Mouse (Mus musculus) midbrain, embryonic 13.5 days (tissue): ENCODE data around the gene Arrdc1. TPM values are rescaled to one million over a fixed set of nuclear protein-coding genes. Genes with fewer than 3 reads are reported as not detected.

ENCODE experiments used
- ATAC-seq: fragments of 200-750 bp; cut with Nextera tagmentation; 2 replicates; pipeline ENCODE4 v1.8.0; 2017; ENCODE audit warnings: mild to moderate bottlenecking, moderate TSS enrichment, moderate library complexity
- H3K27ac ChIP-seq: fragments of 300-500 bp; sonication (generic); 2 replicates; pipeline ENCODE4 v1.5.1; 2015; ENCODE audit warnings: inconsistent platforms, mild to moderate bottlenecking, moderate library complexity
- H3K27me3 ChIP-seq: fragments of 300-500 bp; sonication (generic); 2 replicates; pipeline ENCODE4 v1.6.1; 2015; ENCODE audit warnings: mild to moderate bottlenecking, inconsistent platforms
- H3K36me3 ChIP-seq: fragments of 300-500 bp; sonication (generic); 2 replicates; pipeline ENCODE4 v1.6.1; 2015; ENCODE audit warnings: mild to moderate bottlenecking, inconsistent platforms
- H3K4me1 ChIP-seq: fragments of 300-500 bp; sonication (generic); replicated peaks from 2 replicates; pipeline ENCODE4 v1.6.1; 2015; ENCODE audit warnings: inconsistent platforms
- H3K4me2 ChIP-seq: fragments of 300-500 bp; sonication (generic); replicated peaks from 2 replicates; pipeline ENCODE4 v1.6.1; 2015; ENCODE audit warnings: moderate library complexity, mild to moderate bottlenecking, inconsistent platforms
- H3K4me3 ChIP-seq: fragments of 300-500 bp; sonication (generic); replicated peaks from 2 replicates; pipeline ENCODE4 v1.5.1; 2015; ENCODE audit warnings: mild to moderate bottlenecking, inconsistent platforms
- H3K9ac ChIP-seq: fragments of 300-500 bp; sonication (generic); replicated peaks from 2 replicates; pipeline ENCODE4 v1.6.1; 2015; ENCODE audit warnings: mild to moderate bottlenecking, inconsistent platforms
- H3K9me3 ChIP-seq: fragments of 300-500 bp; sonication (generic); 2 replicates; pipeline ENCODE4 v1.6.1; 2016; ENCODE audit warnings: mild to moderate bottlenecking, inconsistent platforms
- WGBS: fragments of 180-500 bp; shearing (Covaris S2); methylation state at CpG from one replicate; pipeline ENCODE4 v1.1.7; 2015; 5-methylcytosine and 5-hydroxymethylcytosine counted together
- microRNA-seq: library from miRNA; unstranded; fragments of <30 nt; microRNA quantifications from one replicate; pipeline ENCODE4, GENCODE M21; 2016
- polyA plus RNA-seq: library from polyadenylated mRNA; unstranded; fragments of >200 nt; fragmentation: Nextera tagmentation; extraction: Ambion mirVana; gene quantifications from 2 replicates; pipeline ENCODE4 v1.2.1, GENCODE M21; 2015

Arrdc1 gene
- polyA plus RNA-seq, 1 experiment from 2014 or later, result 19.7 TPM

GRCm38 (mm10) chr2:24894211-24894610 is 40.8 kb downstream of the Arrdc1 start:
- Histone ChIP-seq H3K9ac (no peak overlapping the region), H3K4me2 (no peak overlapping the region), H3K9me3 (no peaks in the 10 kb centered on the region), H3K27ac (no peak overlapping the region), H3K4me1 (no peaks in the 10 kb centered on the region; the same call in none of the 2 replicates), H3K27me3 (no peaks in the 10 kb centered on the region), H3K4me3 (no peak overlapping the region), H3K36me3 (no peaks in the 10 kb centered on the region)
- no peak for ATAC-seq
- 86% methylated on average over 1 of the region's 1 CpGs for WGBS

- Histone ChIP-seq H3K4me1 (no peaks in the 10 kb centered on the region; the same call in none of the 2 replicates), H3K27ac (no peak overlapping the region), H3K4me3 (no peak overlapping the region), H3K36me3 (no peaks in the 10 kb centered on the region), H3K27me3 (no peaks in the 10 kb centered on the region), H3K9me3 (no peaks in the 10 kb centered on the region), H3K9ac (no peak overlapping the region), H3K4me2 (no peak overlapping the region)
- ATAC-seq, result no peak
- 93% methylated on average over 5 of the region's 5 CpGs for WGBS
Measured at GRCm38 (mm10) chr2:24892318-24892717, 42.7 kb downstream of the Arrdc1 start.

- H3K27me3 ChIP-seq, result no peaks in the 10 kb centered on the region
- no peak for ATAC-seq
- H3K9ac ChIP-seq, result no peak overlapping the region
- H3K27ac ChIP-seq, result no peak overlapping the region
- H3K36me3 ChIP-seq, result peaks cover 9% of the 10 kb centered on the region
- H3K4me2 ChIP-seq, result no peak overlapping the region
- no peak overlapping the region for H3K4me3 ChIP-seq
- 78% methylated on average over 6 of the region's 6 CpGs for WGBS
- H3K4me1 ChIP-seq, result no peaks in the 10 kb centered on the region; the same call in none of the 2 replicates
- no peaks in the 10 kb centered on the region for H3K9me3 ChIP-seq
Measured at GRCm38 (mm10) chr2:24890541-24891447, 44.3 kb downstream of the Arrdc1 start.

GRCm38 (mm10) chr2:24888895-24889294 is 46.2 kb downstream of the Arrdc1 start:
- WGBS, result 89% methylated on average over 5 of the region's 5 CpGs

GRCm38 (mm10) chr2:24880686-24881085 is 54.4 kb downstream of the Arrdc1 start:
- no peak overlapping the region for H3K9ac ChIP-seq
- H3K27me3 ChIP-seq, result no peaks in the 10 kb centered on the region
- H3K4me3 ChIP-seq, result no peak overlapping the region
- H3K27ac ChIP-seq, result no peak overlapping the region
- H3K4me1 ChIP-seq, result no peaks in the 10 kb centered on the region
- 96% methylated on average over 2 of the region's 2 CpGs for WGBS
- no peak overlapping the region for H3K4me2 ChIP-seq
- H3K36me3 ChIP-seq, result peaks cover 49% of the 10 kb centered on the region
- ATAC-seq, result no peak
- no peaks in the 10 kb centered on the region for H3K9me3 ChIP-seq

More at GRCm38 (mm10) chr2:24888895-24889294, 46.2 kb downstream of the Arrdc1 start:
- H3K27me3 ChIP-seq, result no peaks in the 10 kb centered on the region
- H3K36me3 ChIP-seq, result peaks cover 18% of the 10 kb centered on the region
- H3K27ac ChIP-seq, result no peak overlapping the region
- H3K9me3 ChIP-seq, result no peaks in the 10 kb centered on the region
- H3K4me1 ChIP-seq, result no peaks in the 10 kb centered on the region; the same call in 1 of the 2 replicates
- H3K9ac ChIP-seq, result no peak overlapping the region
- no peak for ATAC-seq
- no peak overlapping the region for H3K4me3 ChIP-seq
- no peak overlapping the region for H3K4me2 ChIP-seq

Small RNA genes lying within 50 kb of the gene (microRNA-seq; reads per million reads assigned to microRNA genes)
- gene Gm22875, result not detected

Other genes with a start within 250 kb of the Arrdc1 start
- gene Cacna1b, start 172.1 kb downstream of the Arrdc1 start, polyA plus RNA-seq, result 8.1 and 8.7 TPM in 2 replicates
- gene Ehmt1, start 15.6 kb downstream of the Arrdc1 start, polyA plus RNA-seq, result 139 and 146 TPM in 2 replicates
- gene Zmynd19, start 14.5 kb upstream of the Arrdc1 start, polyA plus RNA-seq, result 12.3 and 20.4 TPM in 2 replicates
- gene Dph7, start 27.1 kb upstream of the Arrdc1 start, polyA plus RNA-seq, result 36.3 and 41.8 TPM in 2 replicates
- 162 and 172 TPM in 2 replicates for gene Mrpl41, start 39.8 kb upstream of the Arrdc1 start, polyA plus RNA-seq
- 3.3 and 4.2 TPM in 2 replicates for gene Pnpla7, start 40.8 kb upstream of the Arrdc1 start, polyA plus RNA-seq
- 110 and 115 TPM in 2 replicates for gene Nsmf, start 119.1 kb upstream of the Arrdc1 start, polyA plus RNA-seq
- not detected in 2 replicates for gene Entpd8, start 145.1 kb upstream of the Arrdc1 start, polyA plus RNA-seq
- 0.16 TPM in 1 of 2 replicates, not detected in the other for gene Noxa1, start 159.9 kb upstream of the Arrdc1 start, polyA plus RNA-seq
- gene Nrarp, start 245.5 kb upstream of the Arrdc1 start, polyA plus RNA-seq, result 26.8 and 33.9 TPM in 2 replicates